Mouse (Mus musculus) embryonic facial prominence, embryonic 12.5 days (tissue): ENCODE data around the gene Ttn. TPM values are rescaled to one million over a fixed set of nuclear protein-coding genes. Genes with fewer than 3 reads are reported as not detected.

ENCODE experiments used
- ATAC-seq: fragments of 200-750 bp; cut with Nextera tagmentation; 2 replicates; pipeline ENCODE4 v1.8.0; 2017; ENCODE audit not compliant: insufficient number of reproducible peaks, insufficient read depth, low FRiP score, low TSS enrichment
- H3K27ac ChIP-seq: fragments of 300-500 bp; sonication (generic); 2 replicates; pipeline ENCODE4 v1.5.1; 2016; ENCODE audit warnings: mild to moderate bottlenecking
- H3K27me3 ChIP-seq: fragments of 300-500 bp; sonication (generic); 2 replicates; pipeline ENCODE4 v1.6.1; 2016; ENCODE audit warnings: mild to moderate bottlenecking, moderate library complexity
- H3K36me3 ChIP-seq: fragments of 300-500 bp; sonication (generic); 2 replicates; pipeline ENCODE4 v1.6.1; 2016; ENCODE audit warnings: mild to moderate bottlenecking
- H3K4me1 ChIP-seq: fragments of 300-500 bp; sonication (generic); 2 replicates; pipeline ENCODE4 v1.6.1; 2016
- H3K4me2 ChIP-seq: fragments of 300-500 bp; sonication (generic); replicated peaks from 2 replicates; pipeline ENCODE4 v1.6.1; 2016; ENCODE audit warnings: mild to moderate bottlenecking, moderate library complexity
- H3K4me3 ChIP-seq: fragments of 300-500 bp; sonication (generic); 2 replicates; pipeline ENCODE4 v1.5.1; 2016; ENCODE audit warnings: mild to moderate bottlenecking
- H3K9ac ChIP-seq: fragments of 300-500 bp; sonication (generic); 2 replicates; pipeline ENCODE4 v1.6.1; 2016; ENCODE audit warnings: mild to moderate bottlenecking, moderate library complexity
- H3K9me3 ChIP-seq: fragments of 300-500 bp; sonication (generic); 2 replicates; pipeline ENCODE4 v1.6.1; 2016; ENCODE audit warnings: mild to moderate bottlenecking, moderate library complexity
- WGBS: fragments of 180-500 bp; shearing (Covaris S2); methylation state at CpG from one replicate; pipeline ENCODE4 v1.1.7; 2016; 5-methylcytosine and 5-hydroxymethylcytosine counted together
- polyA plus RNA-seq: library from polyadenylated mRNA; unstranded; fragments of >200 nt; fragmentation: Nextera tagmentation; extraction: Ambion mirVana; gene quantifications from 2 replicates; pipeline ENCODE4 v1.2.1, GENCODE M21; 2016

Gene Ttn
- polyA plus RNA-seq, 1 experiment from 2014 or later, result 24.1 TPM

GRCm38 (mm10) chr2:76961420-76962044 is 20.8 kb downstream of the Ttn start:
- no peaks in the 10 kb centered on the region for H3K9me3 ChIP-seq
- WGBS, result 86% methylated on average over 10 of the region's 10 CpGs
- no peaks in the 10 kb centered on the region for H3K36me3 ChIP-seq
- H3K4me3 ChIP-seq, result no peak overlapping the region
- no peaks in the 10 kb centered on the region for H3K4me1 ChIP-seq
- no peak for ATAC-seq
- H3K27ac ChIP-seq, result no peak overlapping the region
- no peak overlapping the region for H3K4me2 ChIP-seq
- no peak overlapping the region for H3K9ac ChIP-seq
- H3K27me3 ChIP-seq, result no peaks in the 10 kb centered on the region

- no peak for ATAC-seq
- no peaks in the 10 kb centered on the region for H3K4me1 ChIP-seq
- no peak overlapping the region for H3K27ac ChIP-seq
- no peak overlapping the region for H3K9ac ChIP-seq
- H3K4me3 ChIP-seq, result no peak overlapping the region
- WGBS, result 82% methylated on average over 7 of the region's 7 CpGs
- H3K4me2 ChIP-seq, result no peak overlapping the region
- no peaks in the 10 kb centered on the region for H3K9me3 ChIP-seq
- no peaks in the 10 kb centered on the region for H3K27me3 ChIP-seq
- H3K36me3 ChIP-seq, result no peaks in the 10 kb centered on the region
Measured at GRCm38 (mm10) chr2:76949774-76950173, 32.6 kb downstream of the Ttn start.

GRCm38 (mm10) chr2:76938515-76938914 is 43.8 kb downstream of the Ttn start:
- WGBS, result 73% methylated on average over 10 of the region's 10 CpGs

GRCm38 (mm10) chr2:76929718-76930117 is 52.6 kb downstream of the Ttn start:
- no peak for ATAC-seq
- Histone ChIP-seq H3K4me1 (no peaks in the 10 kb centered on the region), H3K4me2 (no peak overlapping the region), H3K27me3 (no peaks in the 10 kb centered on the region; the same call in 1 of the 2 replicates), H3K9ac (no peak overlapping the region), H3K27ac (no peak overlapping the region), H3K36me3 (no peaks in the 10 kb centered on the region), H3K4me3 (no peak overlapping the region), H3K9me3 (no peaks in the 10 kb centered on the region)
- 3% methylated on average over 2 of the region's 2 CpGs for WGBS

More at GRCm38 (mm10) chr2:76938515-76938914, 43.8 kb downstream of the Ttn start:
- Histone ChIP-seq H3K4me1 (no peaks in the 10 kb centered on the region), H3K9ac (no peak overlapping the region), H3K4me2 (no peak overlapping the region), H3K27ac (no peak overlapping the region), H3K27me3 (no peaks in the 10 kb centered on the region), H3K4me3 (no peak overlapping the region), H3K36me3 (no peaks in the 10 kb centered on the region), H3K9me3 (no peaks in the 10 kb centered on the region)
- ATAC-seq, result no peak

GRCm38 (mm10) chr2:76928816-76929215 is 53.5 kb downstream of the Ttn start:
- no peaks in the 10 kb centered on the region for H3K36me3 ChIP-seq
- no peak for ATAC-seq
- H3K9me3 ChIP-seq, result no peaks in the 10 kb centered on the region
- H3K4me2 ChIP-seq, result no peak overlapping the region
- H3K27me3 ChIP-seq, result no peaks in the 10 kb centered on the region; the same call in 1 of the 2 replicates
- no peaks in the 10 kb centered on the region for H3K4me1 ChIP-seq
- WGBS, result 71% methylated on average over 3 of the region's 3 CpGs
- H3K27ac ChIP-seq, result no peak overlapping the region
- H3K9ac ChIP-seq, result no peak overlapping the region
- H3K4me3 ChIP-seq, result no peak overlapping the region

- Histone ChIP-seq H3K4me1 (no peaks in the 10 kb centered on the region), H3K9me3 (no peaks in the 10 kb centered on the region), H3K36me3 (no peaks in the 10 kb centered on the region), H3K27me3 (no peaks in the 10 kb centered on the region; the same call in 1 of the 2 replicates), H3K4me3 (no peak overlapping the region), H3K9ac (no peak overlapping the region), H3K27ac (no peak overlapping the region), H3K4me2 (no peak overlapping the region)
- no peak for ATAC-seq
- WGBS, result 78% methylated on average over 7 of the region's 7 CpGs
Measured at GRCm38 (mm10) chr2:76928298-76928697, 54.0 kb downstream of the Ttn start.

GRCm38 (mm10) chr2:76926927-76927326 is 55.4 kb downstream of the Ttn start:
- no peak overlapping the region for H3K4me3 ChIP-seq
- H3K4me2 ChIP-seq, result no peak overlapping the region
- 77% methylated on average over 12 of the region's 12 CpGs for WGBS
- no peaks in the 10 kb centered on the region for H3K4me1 ChIP-seq
- no peaks in the 10 kb centered on the region for H3K9me3 ChIP-seq
- no peak for ATAC-seq
- H3K9ac ChIP-seq, result no peak overlapping the region
- no peak overlapping the region for H3K27ac ChIP-seq
- H3K36me3 ChIP-seq, result no peaks in the 10 kb centered on the region
- no peaks in the 10 kb centered on the region for H3K27me3 ChIP-seq

GRCm38 (mm10) chr2:76914959-76915358 is 67.4 kb downstream of the Ttn start:
- ATAC-seq, result no peak
- Histone ChIP-seq H3K9me3 (no peaks in the 10 kb centered on the region), H3K9ac (no peak overlapping the region), H3K27me3 (no peaks in the 10 kb centered on the region), H3K4me2 (no peak overlapping the region), H3K36me3 (no peaks in the 10 kb centered on the region), H3K4me3 (no peak overlapping the region), H3K4me1 (no peaks in the 10 kb centered on the region), H3K27ac (no peak overlapping the region)
- WGBS, result 91% methylated on average over 10 of the region's 10 CpGs

GRCm38 (mm10) chr2:76908705-76909457 is 73.5 kb downstream of the Ttn start:
- no peak overlapping the region for H3K4me2 ChIP-seq
- H3K27me3 ChIP-seq, result no peaks in the 10 kb centered on the region
- H3K4me3 ChIP-seq, result no peak overlapping the region
- ATAC-seq, result no peak
- no peak overlapping the region for H3K27ac ChIP-seq
- 72% methylated on average over 15 of the region's 15 CpGs for WGBS
- no peaks in the 10 kb centered on the region for H3K4me1 ChIP-seq
- no peak overlapping the region for H3K9ac ChIP-seq
- no peaks in the 10 kb centered on the region for H3K36me3 ChIP-seq
- H3K9me3 ChIP-seq, result no peaks in the 10 kb centered on the region

GRCm38 (mm10) chr2:76903351-76903750 is 79.0 kb downstream of the Ttn start:
- Histone ChIP-seq H3K9ac (no peak overlapping the region), H3K4me1 (no peaks in the 10 kb centered on the region), H3K27me3 (no peaks in the 10 kb centered on the region), H3K9me3 (0 out of 2 replicates have a peak, but pooled peaks cover 4% of the 10 kb centered on the region), H3K4me3 (no peak overlapping the region), H3K27ac (no peak overlapping the region), H3K4me2 (no peak overlapping the region), H3K36me3 (no peaks in the 10 kb centered on the region)
- 89% methylated on average over 11 of the region's 11 CpGs for WGBS
- ATAC-seq, result no peak

GRCm38 (mm10) chr2:76901476-76902086 is 80.8 kb downstream of the Ttn start:
- no peaks in the 10 kb centered on the region for H3K36me3 ChIP-seq
- no peak for ATAC-seq
- no peak overlapping the region for H3K9ac ChIP-seq
- H3K4me3 ChIP-seq, result no peak overlapping the region
- 89% methylated on average over 24 of the region's 24 CpGs for WGBS
- H3K27ac ChIP-seq, result no peak overlapping the region
- H3K9me3 ChIP-seq, result 0 out of 2 replicates have a peak, but pooled peaks cover 4% of the 10 kb centered on the region
- no peak overlapping the region for H3K4me2 ChIP-seq
- no peaks in the 10 kb centered on the region for H3K4me1 ChIP-seq
- no peaks in the 10 kb centered on the region for H3K27me3 ChIP-seq

GRCm38 (mm10) chr2:76899886-76900285 is 82.5 kb downstream of the Ttn start:
- Histone ChIP-seq H3K9me3 (0 out of 2 replicates have a peak, but pooled peaks cover 4% of the 10 kb centered on the region), H3K4me3 (no peak overlapping the region), H3K27me3 (no peaks in the 10 kb centered on the region), H3K4me2 (no peak overlapping the region), H3K4me1 (no peaks in the 10 kb centered on the region), H3K9ac (no peak overlapping the region), H3K27ac (no peak overlapping the region), H3K36me3 (no peaks in the 10 kb centered on the region)
- ATAC-seq, result no peak
- WGBS, result 92% methylated on average over 11 of the region's 11 CpGs
